Mouse (Mus musculus) spleen, postnatal 14 days (tissue): ENCODE data around the gene Foxl2.

Source experiments
- DNase-seq, 2 experiments: peaks; one replicate each; pipeline ENCODE4 v3.0.0; 2021 to 2022; ENCODE audit warnings: low spot score in 2 of 2

Foxl2 gene

GRCm38 (mm10) chr9:98955103-98955715 is at the start of gene Foxl2:
Gene Foxl2, plus strand, starts transcription at chr9:98955288.
- no peak for DNase-seq

- DNase-seq: no peak
These were observed 34.2 kb upstream of the Foxl2 start for GRCm38 (mm10) chr9:98920629-98921523.

- DNase-seq: no peak
These were observed 32.0 kb upstream of the Foxl2 start for GRCm38 (mm10) chr9:98923119-98923518.

GRCm38 (mm10) chr9:98924183-98924582 is 30.9 kb upstream of the Foxl2 start:
- no peak for DNase-seq

GRCm38 (mm10) chr9:98929496-98929895 is 25.6 kb upstream of the Foxl2 start:
- DNase-seq: no peak

GRCm38 (mm10) chr9:98932931-98933330 is 22.2 kb upstream of the Foxl2 start:
- no peak for DNase-seq

GRCm38 (mm10) chr9:98935190-98935909 is 19.7 kb upstream of the Foxl2 start:
- DNase-seq: no peak

GRCm38 (mm10) chr9:98939290-98939689 is 15.8 kb upstream of the Foxl2 start:
- no peak for DNase-seq

- DNase-seq: no peak
These were observed 2.7 kb upstream of the Foxl2 start for GRCm38 (mm10) chr9:98952171-98953050.

- no peak for DNase-seq
These were observed 1.8 kb upstream of the Foxl2 start for GRCm38 (mm10) chr9:98953291-98953690.

- DNase-seq: no peak
These were observed 1.3 kb upstream of the Foxl2 start for GRCm38 (mm10) chr9:98953830-98954229.

GRCm38 (mm10) chr9:98954391-98955102 is 541 bp upstream of the Foxl2 start:
- no peak for DNase-seq

- DNase-seq: no peak
These were observed 682 bp downstream of the Foxl2 start for GRCm38 (mm10) chr9:98955716-98956224.

GRCm38 (mm10) chr9:98956591-98957381 is 1.7 kb downstream of the Foxl2 start:
- no peak for DNase-seq

GRCm38 (mm10) chr9:98957751-98958351 is 2.8 kb downstream of the Foxl2 start:
- DNase-seq: no peak

GRCm38 (mm10) chr9:98958628-98959027 is 3.5 kb downstream of the Foxl2 start:
- DNase-seq: no peak

- DNase-seq: no peak
These were observed 4.8 kb downstream of the Foxl2 start for GRCm38 (mm10) chr9:98959851-98960250.

- no peak for DNase-seq
These were observed 5.3 kb downstream of the Foxl2 start for GRCm38 (mm10) chr9:98960348-98960747.
